ENCODE assay signal across 24 mouse cellular contexts in the genomic region with DNA sequence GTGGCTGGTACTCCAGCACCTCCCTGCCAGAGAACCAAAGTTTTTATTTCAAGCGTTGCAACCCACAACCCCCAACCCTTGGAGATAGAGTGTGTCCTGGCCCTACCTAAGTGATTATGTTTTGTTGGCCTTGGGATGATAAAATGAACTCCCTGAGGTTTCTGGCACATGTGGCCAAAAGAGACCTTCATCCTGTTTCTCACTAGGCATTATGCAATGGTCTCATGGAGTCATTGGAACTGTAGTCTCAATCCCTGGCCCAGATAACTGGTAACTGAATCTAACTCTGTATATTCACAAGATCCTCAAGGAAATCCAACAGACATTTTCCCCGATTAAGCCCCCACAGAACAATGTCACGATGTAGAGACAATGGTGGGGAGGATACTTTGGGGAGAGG. TPM values are rescaled to one million over a fixed set of nuclear protein-coding genes. Genes with fewer than 3 reads are reported as not detected.
"Had no signal": no experiment of that assay in that cellular context is flagged by ENCODE, and none has a peak within 500 bp of the region (broad histone marks: within the 10 kb centered on the region; RNA-seq: fewer than 3 reads in every experiment).

No protein-coding gene starts in this region.

- DNase-seq: retina, postnatal 1 day; right cerebral cortex, adult 18-20 months; right cerebral cortex, postnatal 14 days; right cerebral cortex, postnatal 25 days; right cerebral cortex, postnatal 4 days; thymus, adult 18-20 months; thymus, adult 2 months; thymus, postnatal 14 days; thymus, postnatal 25 days; thymus, postnatal 36 days; thymus, postnatal 4 days had no signal

- H3K27ac ChIP-seq: neural tube, embryonic 13.5 days; neural tube, embryonic 15.5 days; stomach, embryonic 15.5 days; stomach, postnatal 0 days had no signal

- H3K4me1 ChIP-seq: neural tube, embryonic 13.5 days; neural tube, embryonic 15.5 days; stomach, embryonic 15.5 days had no signal

- H3K4me3 ChIP-seq: neural tube, embryonic 13.5 days; neural tube, embryonic 15.5 days; stomach, embryonic 15.5 days had no signal

- H3K9me3 ChIP-seq: neural tube, embryonic 13.5 days; neural tube, embryonic 15.5 days; stomach, embryonic 15.5 days had no signal

- H3K27me3 ChIP-seq: neural tube, embryonic 13.5 days; neural tube, embryonic 15.5 days; stomach, embryonic 15.5 days had no signal

- H3K36me3 ChIP-seq: neural tube, embryonic 13.5 days; neural tube, embryonic 15.5 days; stomach, embryonic 15.5 days had no signal

RNA-seq across cellular contexts. Expression of a gene that starts 2.7 kb away (rescaled TPM):
- total RNA-seq: neutrophil, adult 5-6 weeks had no signal
- polyA plus RNA-seq: neural tube, embryonic 13.5 days; neural tube, embryonic 14.5 days; neural tube, embryonic 15.5 days; small intestine, adult 2 months; spleen, adult 2 months; stomach, embryonic 14.5 days; stomach, embryonic 15.5 days; stomach, embryonic 16.5 days; stomach, postnatal 0 days; thymus, adult 2 months; thymus, postnatal 0 days; urinary bladder, adult 2 months had no signal

RNA-seq across cellular contexts. Expression of a gene that starts 16.4 kb away (rescaled TPM):
- total RNA-seq: neutrophil, adult 5-6 weeks had no signal
- polyA plus RNA-seq: neural tube, embryonic 13.5 days; neural tube, embryonic 14.5 days; neural tube, embryonic 15.5 days; small intestine, adult 2 months; spleen, adult 2 months; stomach, embryonic 14.5 days; stomach, embryonic 15.5 days; stomach, embryonic 16.5 days; stomach, postnatal 0 days; testis, adult 2 months; thymus, adult 2 months; thymus, postnatal 0 days; urinary bladder, adult 2 months had no signal

RNA-seq across cellular contexts. Expression of a gene that starts 33.0 kb away (rescaled TPM):
- total RNA-seq: neutrophil, adult 5-6 weeks had no signal
- polyA plus RNA-seq: neural tube, embryonic 13.5 days; neural tube, embryonic 14.5 days; neural tube, embryonic 15.5 days; small intestine, adult 2 months; spleen, adult 2 months; stomach, embryonic 14.5 days; stomach, embryonic 15.5 days; stomach, embryonic 16.5 days; stomach, postnatal 0 days; testis, adult 2 months; thymus, postnatal 0 days; urinary bladder, adult 2 months had no signal

RNA-seq across cellular contexts. Expression of a gene that starts 47.7 kb away (rescaled TPM):
- total RNA-seq: neutrophil, adult 5-6 weeks had no signal
- polyA plus RNA-seq: neural tube, embryonic 13.5 days; neural tube, embryonic 14.5 days; neural tube, embryonic 15.5 days; small intestine, adult 2 months; spleen, adult 2 months; stomach, embryonic 14.5 days; stomach, embryonic 15.5 days; stomach, embryonic 16.5 days; stomach, postnatal 0 days; testis, adult 2 months; thymus, adult 2 months; thymus, postnatal 0 days; urinary bladder, adult 2 months had no signal

RNA-seq across cellular contexts. Expression of a gene that starts 58.7 kb away (rescaled TPM):
- total RNA-seq: neutrophil, adult 5-6 weeks had no signal
- polyA plus RNA-seq: neural tube, embryonic 13.5 days; neural tube, embryonic 14.5 days; neural tube, embryonic 15.5 days; small intestine, adult 2 months; spleen, adult 2 months; stomach, embryonic 14.5 days; stomach, embryonic 15.5 days; stomach, embryonic 16.5 days; stomach, postnatal 0 days; thymus, adult 2 months; thymus, postnatal 0 days; urinary bladder, adult 2 months had no signal
